Mouse (Mus musculus): ENCODE measurements around the gene Tmem50b. TPM values are rescaled to one million over a fixed set of nuclear protein-coding genes. Genes with fewer than 3 reads are reported as not detected.

Gene Tmem50b
- total RNA-seq, 2 experiments from 2014 or later, result 12.3 to 12.8 TPM

- DNase-seq (ENCODE audit: low spot score in 2 of 2), result no peak
These were observed 31.6 kb downstream of the Tmem50b start for GRCm38 (mm10) chr16:91566002-91566401.

GRCm38 (mm10) chr16:91565292-91565951 lies 32.2 kb downstream of the Tmem50b start:
- no peak for DNase-seq (ENCODE audit: low spot score in 2 of 2)

GRCm38 (mm10) chr16:91564580-91565291 lies 32.9 kb downstream of the Tmem50b start:
- no peak for DNase-seq (ENCODE audit: low spot score in 2 of 2)

- no peak for DNase-seq (ENCODE audit: low spot score in 2 of 2)
These were observed 35.8 kb downstream of the Tmem50b start for GRCm38 (mm10) chr16:91561541-91562457.

GRCm38 (mm10) chr16:91561099-91561498 lies 36.5 kb downstream of the Tmem50b start:
- no peak for DNase-seq (ENCODE audit: low spot score in 2 of 2)

DNA sequence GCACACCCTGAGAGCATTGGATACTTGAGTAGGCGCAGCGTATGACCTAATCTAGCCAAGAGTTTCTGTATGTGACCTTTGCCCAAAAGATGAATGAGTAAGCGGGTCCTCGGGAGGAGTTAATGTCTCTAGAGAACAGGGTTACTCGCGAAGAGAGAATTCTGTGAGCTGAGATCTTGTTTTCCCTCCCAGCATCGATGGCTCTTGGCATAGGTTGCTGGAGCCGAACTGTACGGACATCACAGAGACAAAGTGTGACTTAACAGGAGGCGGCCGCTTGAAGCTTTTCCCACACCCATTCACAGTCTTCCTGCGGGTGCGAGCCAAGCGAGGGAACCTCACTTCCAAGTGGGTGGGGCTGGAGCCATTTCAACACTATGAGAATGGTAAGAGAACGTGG lies 39.9 kb downstream of the Tmem50b start:
- DNase-seq (ENCODE audit: low spot score in 2 of 2), result peak in 1 of 2 experiments; percentile 34

DNA sequence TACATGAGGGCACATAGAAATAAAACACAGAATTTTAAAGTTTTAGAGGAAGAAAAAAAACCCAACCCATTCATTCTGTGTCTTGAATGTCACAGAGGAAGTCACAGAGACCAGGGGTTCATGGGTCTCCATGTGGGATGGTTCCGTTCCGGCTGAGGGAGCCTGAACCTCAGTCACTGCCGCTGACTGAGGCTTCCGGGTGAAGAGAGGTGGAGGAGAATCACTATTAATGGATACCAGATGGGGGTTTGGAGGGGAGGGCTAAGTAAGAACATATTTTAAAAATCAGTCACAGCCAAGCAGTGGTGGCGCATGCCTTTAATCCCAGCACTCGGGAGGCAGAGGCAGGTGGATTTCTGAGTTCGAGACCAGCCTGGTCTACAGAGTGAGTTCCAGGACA lies 40.4 kb downstream of the Tmem50b start:
- no peak for DNase-seq (ENCODE audit: low spot score in 2 of 2)

DNA sequence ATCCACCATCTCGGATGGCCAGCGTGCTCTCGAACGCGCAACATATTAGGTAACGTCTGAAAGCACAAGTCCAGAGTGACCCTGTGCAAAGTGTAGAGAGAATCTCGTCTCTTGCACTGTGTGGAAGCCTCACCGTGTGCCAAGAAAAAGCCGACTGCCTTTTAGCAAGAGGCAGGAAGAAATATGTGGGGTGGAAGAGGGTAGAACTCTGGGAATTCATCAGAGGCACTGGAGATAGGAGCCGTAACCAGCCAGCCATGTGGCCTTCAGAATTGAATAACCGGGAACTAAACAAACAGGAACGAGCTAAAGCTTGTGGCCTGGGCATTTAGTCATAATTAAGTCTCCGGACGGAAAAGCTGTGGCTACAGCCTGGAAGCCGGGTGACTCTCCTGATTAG lies 40.9 kb downstream of the Tmem50b start:
- no peak for DNase-seq (ENCODE audit: low spot score in 2 of 2)

DNA sequence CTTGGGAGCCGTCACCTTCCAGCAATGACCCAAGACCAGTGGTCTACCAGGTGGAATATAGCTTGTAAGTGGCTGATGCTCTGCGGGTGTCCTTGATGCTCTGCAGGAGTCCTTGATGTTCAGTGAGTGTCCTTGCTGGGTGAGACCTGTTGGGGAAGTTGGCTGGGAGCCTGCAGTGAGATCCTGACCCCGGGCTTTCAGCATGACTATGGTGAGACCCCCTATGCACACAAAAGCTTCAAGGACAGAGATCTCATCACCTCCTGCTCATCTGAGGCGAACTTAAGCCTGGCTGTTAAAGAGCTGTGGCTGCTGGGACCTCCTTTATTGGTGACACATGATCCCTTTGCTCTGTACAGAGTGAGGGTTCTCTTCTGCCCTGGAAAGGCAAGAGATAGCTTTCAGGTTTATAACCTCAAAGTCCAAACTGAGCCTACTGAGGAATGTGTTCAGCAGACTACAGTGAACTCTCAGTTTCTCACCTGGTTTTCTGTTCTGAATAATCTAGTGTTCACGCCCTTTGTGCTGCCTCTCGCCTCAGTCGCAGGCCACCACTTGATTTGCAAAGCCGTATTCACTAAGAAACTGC lies 42.5 kb downstream of the Tmem50b start:
- DNase-seq (ENCODE audit: low spot score in 2 of 2), result no peak

DNA sequence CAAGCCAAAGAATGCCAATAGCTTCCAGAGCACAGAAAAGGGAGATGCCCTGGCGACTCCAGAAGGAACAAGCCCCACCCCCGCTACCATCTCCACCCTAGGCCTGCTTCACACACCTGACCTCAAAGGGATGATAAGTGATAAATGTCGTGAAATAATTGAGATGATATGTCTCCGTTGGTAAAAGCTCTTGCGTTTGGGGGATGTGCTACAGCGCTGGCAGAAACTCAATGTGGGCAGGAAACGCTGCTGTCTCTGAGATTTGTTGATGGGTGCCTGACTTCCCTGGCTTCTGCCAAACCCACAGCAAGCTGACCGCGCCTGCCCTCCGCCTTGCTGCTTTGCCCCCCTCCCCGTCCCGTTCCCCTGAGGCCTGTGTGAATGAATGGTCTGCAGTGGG lies 44.0 kb downstream of the Tmem50b start:
- no peak for DNase-seq (ENCODE audit: low spot score in 2 of 2)

DNA sequence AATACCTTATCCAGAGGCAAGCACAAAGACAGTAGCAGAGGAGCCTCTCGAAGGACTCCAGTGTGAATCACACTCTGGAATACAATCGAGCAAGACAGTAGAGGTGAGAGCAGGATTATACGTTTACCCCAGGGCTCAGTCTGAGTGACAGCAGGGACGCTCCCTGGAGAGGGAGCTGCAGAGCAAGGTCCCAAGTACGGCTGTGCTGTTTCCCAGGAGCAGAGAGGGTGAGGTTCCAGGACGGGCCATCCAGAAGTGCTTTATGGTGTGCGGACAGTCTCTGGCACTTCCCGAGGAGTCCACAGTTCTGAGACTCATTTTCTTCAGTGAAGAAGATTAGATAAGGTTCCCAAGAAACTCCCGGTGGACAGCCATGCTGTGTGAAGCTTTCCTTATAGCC lies 45.5 kb downstream of the Tmem50b start:
- no peak for DNase-seq (ENCODE audit: low spot score in 2 of 2)

DNA sequence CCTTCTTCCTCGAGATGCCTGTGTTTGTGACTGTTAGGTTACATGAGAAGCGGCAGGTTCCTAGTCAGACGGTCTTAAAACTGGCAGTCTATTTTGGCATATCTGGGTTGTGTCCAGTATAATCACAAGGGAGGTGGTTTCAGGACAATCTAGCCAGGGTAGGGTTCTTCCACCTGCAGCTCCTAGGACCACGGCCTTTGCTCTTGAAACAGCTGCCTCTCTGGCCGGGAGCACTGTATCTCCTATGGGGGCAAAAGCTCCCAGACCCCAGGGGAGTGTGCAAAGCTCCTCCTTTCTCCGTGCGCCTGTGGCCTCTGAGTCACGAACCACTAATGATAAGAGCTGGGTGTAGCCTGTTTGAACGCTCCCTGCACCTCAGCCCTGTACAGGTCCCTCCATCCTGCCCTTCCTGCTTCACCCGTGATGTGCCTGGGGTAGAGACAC lies 46.5 kb downstream of the Tmem50b start:
- DNase-seq (ENCODE audit: low spot score in 2 of 2), result no peak

DNA sequence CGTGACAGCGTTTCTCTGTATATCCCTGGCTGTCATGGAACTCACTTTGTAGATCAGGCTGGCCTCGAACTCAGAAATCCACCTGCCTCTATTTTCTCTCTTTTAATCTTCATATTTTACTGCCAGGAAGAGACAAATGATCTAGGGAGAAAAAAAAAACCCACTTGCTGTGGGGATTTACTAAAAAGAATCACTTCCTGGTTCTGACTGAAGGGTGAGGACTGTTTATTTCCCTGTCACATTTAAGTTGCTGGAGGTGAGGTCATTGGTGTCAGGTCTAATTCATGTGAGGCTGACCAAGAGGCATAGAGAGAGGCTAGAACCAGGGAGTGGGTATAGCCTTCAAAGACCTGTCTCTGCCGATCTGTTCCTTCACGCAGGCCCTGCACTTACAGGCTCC lies 48.0 kb downstream of the Tmem50b start:
- DNase-seq (ENCODE audit: low spot score in 2 of 2), result no peak

- DNase-seq (ENCODE audit: low spot score in 2 of 2), result no peak
These were observed 48.6 kb downstream of the Tmem50b start for GRCm38 (mm10) chr16:91548996-91549395.

DNA sequence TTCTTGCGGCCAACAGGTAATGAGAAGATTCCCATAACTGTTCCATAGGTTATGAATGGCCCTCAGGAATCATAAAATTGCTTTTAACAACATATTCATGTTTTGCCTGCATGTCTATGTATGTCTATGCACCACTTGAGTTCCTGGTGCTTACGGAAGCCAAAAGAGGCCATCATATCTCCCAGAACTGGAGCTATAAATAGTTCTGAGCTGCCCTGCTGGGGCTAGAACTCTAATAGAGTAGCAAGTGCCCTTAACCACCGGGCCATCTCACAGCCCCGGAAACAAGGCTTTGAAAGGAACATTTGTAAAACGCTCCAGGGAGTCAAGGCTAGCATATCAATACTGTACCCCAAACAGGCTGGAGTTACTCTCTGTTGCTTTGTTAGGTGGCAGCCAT lies 49.0 kb downstream of the Tmem50b start:
- DNase-seq (ENCODE audit: low spot score in 2 of 2), result no peak

- no peak for DNase-seq (ENCODE audit: low spot score in 2 of 2)
These were observed 49.6 kb downstream of the Tmem50b start for GRCm38 (mm10) chr16:91547974-91548373.

DNA sequence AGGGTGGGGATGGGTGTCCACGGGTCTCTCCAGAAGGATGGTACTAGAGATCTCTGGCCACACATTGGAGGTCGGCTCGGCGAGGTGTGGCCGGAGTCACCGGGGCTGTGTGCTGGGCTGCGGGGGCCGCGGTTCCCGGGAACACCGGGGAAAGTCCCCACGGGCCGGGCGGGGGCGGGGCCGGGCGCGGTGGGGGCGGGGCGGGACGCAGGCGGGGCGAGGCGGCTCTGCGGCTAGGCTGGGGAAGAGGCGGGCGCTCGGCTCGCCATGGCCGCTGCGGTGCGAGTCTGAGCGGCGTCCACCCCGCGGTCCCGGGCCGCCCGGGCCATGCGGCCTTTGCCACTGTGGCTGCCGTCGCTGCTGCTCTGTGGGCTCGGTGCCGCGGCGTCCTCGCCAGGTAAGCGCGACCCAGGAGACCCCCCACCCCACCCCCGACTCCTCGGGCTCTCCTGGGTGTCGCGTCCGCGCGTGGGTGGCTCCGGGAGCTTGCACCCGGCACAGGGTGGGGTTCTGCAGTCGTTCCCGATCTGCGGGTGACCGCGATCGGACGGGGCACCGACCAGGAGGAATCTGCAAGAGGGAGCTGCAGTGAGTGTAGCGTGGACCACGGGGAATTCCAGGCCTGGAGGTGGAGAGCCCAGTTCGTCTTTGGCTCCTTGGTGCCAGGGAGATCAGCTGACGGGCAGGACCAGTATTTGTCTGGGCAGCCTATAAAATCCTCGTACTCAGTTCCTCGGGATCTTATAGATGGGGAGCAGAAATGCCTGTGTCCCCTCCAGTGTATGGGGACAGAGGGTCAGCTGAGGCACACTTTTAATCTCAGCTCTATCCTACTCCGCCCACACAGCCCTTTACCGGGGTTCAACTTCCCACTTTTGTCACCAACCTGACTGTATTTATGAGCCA lies 50.5 kb downstream of the Tmem50b start, which contains the start of gene Ifngr2:
Gene Ifngr2 (plus strand): TSS at position 237 of the 906 bp plus-strand sequence.
- peak; percentile 59 to 72 for DNase-seq (ENCODE audit: low spot score in 2 of 2)

DNA sequence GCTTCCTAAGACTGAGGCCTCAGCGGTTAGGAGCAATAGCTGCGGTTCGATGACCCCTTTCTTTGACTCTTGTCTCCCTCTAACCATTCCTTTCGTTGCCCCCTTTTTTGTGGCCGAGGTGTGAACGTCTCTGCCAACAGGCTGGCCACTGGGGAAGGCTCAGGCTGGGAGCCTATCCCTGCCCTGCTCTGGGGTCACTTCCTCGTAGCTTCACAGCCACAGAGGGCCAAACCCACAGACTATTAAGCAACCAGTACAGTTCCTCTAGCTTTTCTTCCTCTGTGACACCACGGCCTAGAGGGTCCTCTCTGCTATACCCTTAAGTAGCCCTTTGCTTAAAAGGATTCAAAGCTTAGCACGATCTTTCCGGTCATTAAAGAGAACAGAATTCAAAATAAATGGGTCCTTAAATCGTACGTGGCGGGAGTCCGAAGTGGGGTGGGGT lies 51.2 kb downstream of the Tmem50b start:
- no peak for DNase-seq (ENCODE audit: low spot score in 2 of 2)

- no peak for DNase-seq (ENCODE audit: low spot score in 2 of 2)
These were observed 51.9 kb downstream of the Tmem50b start for GRCm38 (mm10) chr16:91545597-91546281.

- no peak for DNase-seq (ENCODE audit: low spot score in 2 of 2)
These were observed 54.0 kb downstream of the Tmem50b start for GRCm38 (mm10) chr16:91543619-91544018.

Measured in gastrocnemius, postnatal 4 days (tissue).